Mouse (Mus musculus) large intestine, adult 2 months (tissue): ENCODE measurements around the gene Il12rb1. TPM values are rescaled to one million over a fixed set of nuclear protein-coding genes. Genes with fewer than 3 reads are reported as not detected.
A peak's percentile ranks its signal among the peaks of the same experiment; 100 is the strongest.

ENCODE experiments used
- DNase-seq: peaks from one replicate; pipeline ENCODE4 v3.0.0-alpha.2; 2012; ENCODE audit warnings: low read depth, low spot score
- WGBS: fragments of 180-500 bp; shearing (Covaris S2); methylation state at CpG from one replicate; pipeline ENCODE4 v1.1.7; 2018; 5-methylcytosine and 5-hydroxymethylcytosine counted together
- polyA plus RNA-seq: library from polyadenylated mRNA; depleted of rRNA; stranded (reverse); fragments of >200 nt; gene quantifications from 2 replicates; pipeline ENCODE4 v1.2.3, GENCODE M21; 2012; rRNA removed

The Il12rb1 gene
- polyA plus RNA-seq, 1 experiment: 2.4 TPM

DNA sequence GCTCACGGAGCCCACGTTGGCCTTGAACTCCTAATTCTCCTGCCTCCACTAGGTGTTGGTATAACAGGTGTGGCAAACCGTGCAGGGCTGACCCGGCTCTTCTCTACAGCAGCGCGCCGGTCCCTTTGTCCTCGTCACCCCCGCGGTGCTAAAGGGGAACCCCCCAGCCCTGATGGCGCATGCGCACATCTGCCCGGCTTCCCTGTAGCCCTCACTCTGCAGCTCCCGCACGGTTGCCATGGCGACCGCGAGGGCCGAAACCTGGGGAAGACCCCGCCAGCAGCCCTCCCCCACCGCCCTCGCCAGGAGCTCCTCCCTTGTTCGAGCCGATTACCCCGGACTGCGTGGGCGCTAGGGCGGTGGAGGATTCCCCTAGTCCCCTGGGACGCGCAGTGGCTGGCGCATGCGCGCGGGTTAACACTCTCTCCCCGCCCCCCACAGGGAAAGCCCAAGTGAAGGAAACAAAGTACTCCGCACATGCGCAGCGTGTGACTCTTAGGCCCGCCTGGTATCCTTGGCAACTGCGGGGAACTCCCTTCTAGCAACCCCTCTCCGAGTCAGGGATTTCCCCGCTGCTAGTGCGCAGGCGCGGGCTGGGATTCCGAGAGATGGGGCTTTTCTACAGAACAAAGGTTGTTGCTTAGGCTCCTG, 57.2 kb downstream of the Il12rb1 start:
- WGBS: under 1% methylated on average over 46 of the region's 46 CpGs
- peak; percentile 99 for DNase-seq

GRCm38 (mm10) chr8:70866001-70866520, 57.8 kb downstream of the Il12rb1 start:
- DNase-seq: no peak

DNA sequence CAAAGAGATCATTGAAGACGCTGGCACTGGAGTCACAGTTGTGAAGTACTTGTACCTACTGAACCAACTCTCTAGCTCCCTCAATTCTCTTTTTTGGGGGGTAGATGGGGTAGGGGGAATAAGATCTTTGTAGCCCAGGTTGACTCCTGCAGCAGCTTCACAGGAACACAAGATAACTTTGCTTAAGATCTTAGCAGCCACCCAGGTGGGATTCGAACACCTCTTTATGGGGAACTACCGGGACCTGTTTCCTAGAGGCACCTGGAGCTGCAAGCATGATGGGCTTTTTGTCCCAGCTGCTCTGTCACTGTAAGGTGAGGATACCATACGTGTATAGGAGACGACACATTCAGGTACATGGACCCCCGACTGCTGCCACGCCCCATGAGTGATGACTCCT, 58.3 kb downstream of the Il12rb1 start:
- no peak for DNase-seq
- 82% methylated on average over 7 of the region's 7 CpGs for WGBS

More at GRCm38 (mm10) chr8:70866001-70866520, 57.8 kb downstream of the Il12rb1 start:
- 4% methylated on average over 12 of the region's 12 CpGs for WGBS

DNA sequence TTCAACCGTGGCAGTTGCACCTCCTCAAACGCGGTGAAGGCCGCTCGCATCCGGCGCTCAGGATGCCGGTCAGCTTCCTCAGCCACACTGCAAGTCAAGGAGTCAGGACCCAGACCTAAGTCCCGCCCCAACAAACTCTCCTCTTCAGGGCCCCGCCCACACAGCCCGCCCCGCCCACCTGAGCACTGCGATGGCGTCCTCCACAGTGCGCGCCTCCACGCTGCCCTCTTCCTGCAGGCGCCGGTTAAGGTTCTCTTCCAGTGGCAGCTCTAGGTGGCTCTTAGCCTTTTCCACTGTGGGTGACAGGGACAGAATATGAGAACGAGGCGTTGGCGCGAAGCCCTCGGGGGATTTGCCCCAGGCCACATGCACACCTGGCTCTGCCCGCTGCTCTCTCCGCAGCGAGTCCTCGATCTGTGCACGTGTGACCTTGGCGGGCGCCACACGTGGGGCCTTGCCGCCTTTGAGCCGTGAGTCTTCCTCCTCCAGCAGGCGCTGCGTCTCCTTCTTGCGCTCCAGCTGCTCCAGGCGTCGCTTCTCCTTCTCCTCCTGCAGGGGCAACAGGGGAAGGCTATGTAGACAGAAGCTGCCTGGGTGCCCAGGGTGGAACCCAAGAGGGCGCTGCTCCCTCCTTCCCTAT, 60.4 kb downstream of the Il12rb1 start:
- no peak for DNase-seq
- 42% methylated on average over 40 of the region's 40 CpGs for WGBS

DNA sequence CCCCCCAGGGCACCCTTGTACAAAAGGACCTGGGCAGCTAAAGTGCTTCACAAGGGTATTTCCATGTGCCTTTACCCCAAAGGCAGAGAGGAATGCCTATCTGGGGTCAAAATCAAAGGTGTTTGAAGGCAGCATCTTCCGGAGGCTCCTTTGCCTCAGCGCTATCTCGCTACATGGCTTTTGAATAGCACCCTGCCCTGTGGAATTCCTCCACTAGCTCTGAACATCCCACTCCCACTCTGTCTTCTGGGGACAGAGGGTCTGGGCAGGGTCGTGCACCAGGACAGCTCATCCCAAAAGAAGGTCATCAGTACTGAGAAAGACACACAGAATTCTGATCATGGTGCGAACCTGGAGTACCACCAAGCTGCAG, 60.9 kb downstream of the Il12rb1 start:
- no peak for DNase-seq
- 56% methylated on average over 5 of the region's 5 CpGs for WGBS

DNA sequence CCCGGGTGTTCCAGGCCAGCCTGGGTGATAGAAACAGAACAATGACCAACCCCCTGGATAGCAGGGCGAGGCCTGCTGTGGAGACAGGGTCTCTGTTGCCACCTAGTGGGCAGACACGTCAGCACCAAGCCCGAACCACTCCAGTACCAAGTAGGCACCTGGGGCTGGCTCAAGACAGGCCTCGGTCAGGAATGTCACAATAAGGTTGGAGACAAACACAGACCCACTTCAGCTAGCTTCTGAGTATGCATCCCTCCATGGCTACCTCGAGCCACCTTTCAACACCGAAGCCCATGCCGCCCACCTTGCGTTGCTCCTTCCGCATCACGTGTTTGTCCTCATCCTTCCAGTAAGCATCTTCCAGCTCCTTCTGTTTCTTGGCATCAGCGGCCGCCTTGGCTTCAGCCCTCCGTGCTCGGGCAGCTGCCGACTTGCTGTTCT, 61.4 kb downstream of the Il12rb1 start:
- DNase-seq: no peak
- WGBS: 45% methylated on average over 16 of the region's 16 CpGs

Other genes with a start within 250 kb of the Il12rb1 start
- 103 and 108 TPM in 2 replicates for gene Isyna1, start 214.1 kb upstream of the Il12rb1 start, polyA plus RNA-seq
- gene Ssbp4, start 199.6 kb upstream of the Il12rb1 start, polyA plus RNA-seq: 110 and 122 TPM in 2 replicates
- gene Lrrc25, start 192.3 kb upstream of the Il12rb1 start, polyA plus RNA-seq: 7.3 and 8.5 TPM in 2 replicates
- 1.8 and 2.2 TPM in 2 replicates for gene Gdf15, start 176.0 kb upstream of the Il12rb1 start, polyA plus RNA-seq
- gene Pgpep1, start 148.1 kb upstream of the Il12rb1 start, polyA plus RNA-seq: 52.0 and 73.1 TPM in 2 replicates
- 147 TPM in 2 replicates for gene Lsm4, start 135.2 kb upstream of the Il12rb1 start, polyA plus RNA-seq
- gene Jund, start 109.5 kb upstream of the Il12rb1 start, polyA plus RNA-seq: 345 and 364 TPM in 2 replicates
- gene Iqcn, start 105.0 kb upstream of the Il12rb1 start, polyA plus RNA-seq: 0.01 TPM in 1 of 2 replicates, not detected in the other
- gene Gm3336, start 89.9 kb upstream of the Il12rb1 start, polyA plus RNA-seq: 59.5 and 63.8 TPM in 2 replicates
- gene Pde4c, start 84.7 kb upstream of the Il12rb1 start, polyA plus RNA-seq: 7.7 and 7.9 TPM in 2 replicates
- 21.5 and 24.6 TPM in 2 replicates for gene Rab3a, start 53.8 kb upstream of the Il12rb1 start, polyA plus RNA-seq
- 68.6 and 76.1 TPM in 2 replicates for gene Mpv17l2, start 47.5 kb upstream of the Il12rb1 start, polyA plus RNA-seq
- gene Pik3r2, start 31.7 kb upstream of the Il12rb1 start, polyA plus RNA-seq: 82.1 and 105 TPM in 2 replicates
- gene Mast3, start 3.4 kb upstream of the Il12rb1 start, polyA plus RNA-seq: 24.2 and 38.6 TPM in 2 replicates
- 22.2 and 25.7 TPM in 2 replicates for gene Arrdc2, start 31.3 kb downstream of the Il12rb1 start, polyA plus RNA-seq
- 0.85 and 1.1 TPM in 2 replicates for gene Kcnn1, start 54.8 kb downstream of the Il12rb1 start, polyA plus RNA-seq
- 45.3 and 50.8 TPM in 2 replicates for gene Ccdc124, start 65.5 kb downstream of the Il12rb1 start, polyA plus RNA-seq
- gene Slc5a5, start 84.3 kb downstream of the Il12rb1 start, polyA plus RNA-seq: 0.45 and 0.55 TPM in 2 replicates
- gene Rpl18a, start 89.0 kb downstream of the Il12rb1 start, polyA plus RNA-seq: 3,697 and 4,187 TPM in 2 replicates
- gene Map1s, start 97.5 kb downstream of the Il12rb1 start, polyA plus RNA-seq: 14.3 and 18.8 TPM in 2 replicates